Mouse (Mus musculus) liver, embryonic 14 days (tissue): ENCODE measurements around the gene Hspb3. TPM values are rescaled to one million over a fixed set of nuclear protein-coding genes. Genes with fewer than 3 reads are reported as not detected.

Source experiments
- polyA plus RNA-seq: library from polyadenylated mRNA; depleted of rRNA; stranded (reverse); fragments of >200 nt; gene quantifications from 2 replicates; pipeline ENCODE4 v1.2.3, GENCODE M21; 2012; rRNA removed

Gene Hspb3
- 0.37 TPM in 1 of 2 replicates, not detected in the other for polyA plus RNA-seq

GRCm38 (mm10) chr13:113663151-113663779 lies at the start of gene Hspb3:
TSS of gene Hspb3 (minus strand) at chr13:113663676.

GRCm38 (mm10) chr13:113617891-113618823 lies 45.3 kb downstream of the Hspb3 start, which contains the start of gene Snx18:
TSS of gene Snx18 (minus strand) at chr13:113618564.

Other genes with a start within 250 kb of the Hspb3 start
- gene Snx18, start 45.1 kb downstream of the Hspb3 start, polyA plus RNA-seq: 3.6 and 4.5 TPM in 2 replicates
- 2.2 and 2.4 TPM in 2 replicates for gene Arl15, start 130.8 kb upstream of the Hspb3 start, polyA plus RNA-seq